Mouse (Mus musculus): ENCODE data around the gene Plk3.

Gene Plk3

GRCm38 (mm10) chr4:117138295-117139216, 4.8 kb upstream of the Plk3 start:
- DNase-seq (ENCODE audit: low read depth, low spot score) = no peak

GRCm38 (mm10) chr4:117136034-117136433, 2.3 kb upstream of the Plk3 start:
- no peak for DNase-seq (ENCODE audit: low read depth, low spot score)

DNA sequence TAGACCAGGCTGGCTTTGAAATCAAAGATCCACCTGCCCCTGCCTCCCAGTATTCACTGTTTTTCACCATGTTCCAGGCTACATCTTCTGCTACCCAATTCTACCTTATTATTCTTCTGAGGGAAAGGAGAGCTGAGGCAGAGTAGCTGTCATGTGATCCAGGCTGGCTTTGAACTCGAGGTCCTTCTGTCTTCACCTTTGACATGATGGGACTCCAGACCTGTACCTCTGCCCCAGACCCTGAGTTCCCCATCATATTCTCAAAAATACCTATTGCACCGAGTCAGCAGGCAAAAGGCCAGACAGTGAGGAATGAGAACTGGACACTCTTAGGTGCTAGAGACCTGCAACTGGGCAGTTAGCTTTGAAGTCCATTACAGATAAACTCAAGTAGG, 835 bp upstream of the Plk3 start:
- no peak for DNase-seq (ENCODE audit: low read depth, low spot score)

- no peak for DNase-seq (ENCODE audit: low read depth, low spot score)
These were observed 382 bp downstream of the Plk3 start for GRCm38 (mm10) chr4:117133366-117133796.

DNA sequence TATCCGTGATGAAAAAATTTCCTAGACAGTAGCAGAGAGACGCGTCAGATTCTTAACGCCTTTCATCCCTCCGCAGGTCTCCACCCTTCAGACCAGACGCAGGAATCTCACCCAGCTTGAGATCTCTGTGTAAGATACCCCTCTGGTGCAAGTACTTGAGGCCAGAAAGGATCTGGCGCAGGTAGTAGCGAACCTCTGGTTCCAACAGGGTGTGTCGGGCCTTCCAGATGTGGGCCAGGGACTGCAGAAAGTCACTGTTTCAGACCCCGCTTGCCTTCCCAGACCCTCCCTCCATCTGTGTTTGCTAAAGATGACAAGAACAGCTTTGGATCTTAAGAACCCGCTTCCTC, 994 bp downstream of the Plk3 start:
- no peak for DNase-seq (ENCODE audit: low read depth, low spot score)

- no peak for DNase-seq (ENCODE audit: low read depth, low spot score)
These were observed 1.6 kb downstream of the Plk3 start for GRCm38 (mm10) chr4:117131890-117132793.

DNA sequence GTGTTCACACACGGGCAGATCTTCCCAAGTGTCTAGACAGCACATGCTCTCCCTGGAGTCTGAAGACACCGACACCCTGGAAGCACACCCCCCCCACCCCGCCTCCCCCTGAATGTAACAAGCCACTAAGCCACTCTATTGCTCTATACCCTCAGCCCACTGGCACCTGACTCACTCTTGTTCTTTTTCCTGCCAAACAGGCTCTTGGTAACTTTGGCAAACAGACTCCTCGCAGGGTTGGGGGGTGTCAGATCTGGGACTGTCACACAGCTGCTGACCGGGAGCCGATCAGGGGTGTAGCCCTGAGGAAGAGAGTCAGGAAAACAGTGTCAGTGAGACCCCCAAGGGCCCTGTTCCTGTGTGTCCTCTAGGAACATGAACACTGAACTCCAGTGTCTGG, 2.6 kb downstream of the Plk3 start:
- DNase-seq (ENCODE audit: low read depth, low spot score) = no peak

GRCm38 (mm10) chr4:117130790-117131189, 3.0 kb downstream of the Plk3 start:
- DNase-seq (ENCODE audit: low read depth, low spot score) = no peak

DNA sequence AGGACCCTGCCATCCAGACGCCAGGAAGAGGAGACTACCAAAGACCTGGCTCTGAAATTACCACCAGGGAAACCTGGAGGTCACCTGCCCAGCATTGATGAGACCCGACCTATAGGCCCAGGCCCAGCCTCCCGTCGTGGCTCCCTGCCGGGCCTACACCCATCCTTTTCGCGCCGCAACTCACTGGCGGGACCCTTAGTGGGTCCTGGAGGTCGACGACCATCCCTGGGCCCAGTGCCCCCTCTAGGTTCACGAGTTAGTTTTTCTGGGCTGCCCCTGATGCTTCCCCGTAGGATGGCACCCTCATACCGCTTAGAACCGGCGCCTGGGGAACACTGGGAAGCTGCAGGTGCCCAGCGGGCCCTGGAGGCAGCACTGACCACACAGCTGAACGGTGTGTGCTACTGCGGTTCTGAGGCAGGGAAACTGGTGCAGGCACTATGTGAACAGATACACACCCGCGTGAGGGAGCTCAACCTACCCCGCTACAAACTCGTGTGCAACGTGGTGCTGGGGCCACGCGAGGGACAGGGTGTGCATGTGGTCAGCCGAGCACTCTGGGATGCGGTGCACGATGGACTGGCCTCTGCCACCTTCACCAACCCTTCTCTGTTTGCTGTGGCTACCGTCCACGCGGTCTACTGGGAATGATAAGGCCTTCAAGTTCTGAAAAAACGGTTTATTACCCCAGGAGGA, 5.6 kb downstream of the Plk3 start:
- DNase-seq (ENCODE audit: low read depth, low spot score) = no peak

- no peak for DNase-seq (ENCODE audit: low read depth, low spot score)
These were observed 7.0 kb downstream of the Plk3 start, which contains the start of gene Tctex1d4 for GRCm38 (mm10) chr4:117126675-117127290. TSS of gene Tctex1d4 (plus strand) at chr4:117126794.

GRCm38 (mm10) chr4:117125910-117126674, 7.7 kb downstream of the Plk3 start:
- no peak for DNase-seq (ENCODE audit: low read depth, low spot score)

- no peak for DNase-seq (ENCODE audit: low read depth, low spot score)
These were observed 8.3 kb downstream of the Plk3 start, which contains the start of gene Btbd19 for GRCm38 (mm10) chr4:117125348-117125909. TSS of gene Btbd19 (minus strand) at chr4:117125725.

GRCm38 (mm10) chr4:117124518-117125347, 9.0 kb downstream of the Plk3 start:
- peak; percentile 85 for DNase-seq (ENCODE audit: low read depth, low spot score)

GRCm38 (mm10) chr4:117124218-117124517, 9.6 kb downstream of the Plk3 start:
- DNase-seq (ENCODE audit: low read depth, low spot score) = no peak

DNA sequence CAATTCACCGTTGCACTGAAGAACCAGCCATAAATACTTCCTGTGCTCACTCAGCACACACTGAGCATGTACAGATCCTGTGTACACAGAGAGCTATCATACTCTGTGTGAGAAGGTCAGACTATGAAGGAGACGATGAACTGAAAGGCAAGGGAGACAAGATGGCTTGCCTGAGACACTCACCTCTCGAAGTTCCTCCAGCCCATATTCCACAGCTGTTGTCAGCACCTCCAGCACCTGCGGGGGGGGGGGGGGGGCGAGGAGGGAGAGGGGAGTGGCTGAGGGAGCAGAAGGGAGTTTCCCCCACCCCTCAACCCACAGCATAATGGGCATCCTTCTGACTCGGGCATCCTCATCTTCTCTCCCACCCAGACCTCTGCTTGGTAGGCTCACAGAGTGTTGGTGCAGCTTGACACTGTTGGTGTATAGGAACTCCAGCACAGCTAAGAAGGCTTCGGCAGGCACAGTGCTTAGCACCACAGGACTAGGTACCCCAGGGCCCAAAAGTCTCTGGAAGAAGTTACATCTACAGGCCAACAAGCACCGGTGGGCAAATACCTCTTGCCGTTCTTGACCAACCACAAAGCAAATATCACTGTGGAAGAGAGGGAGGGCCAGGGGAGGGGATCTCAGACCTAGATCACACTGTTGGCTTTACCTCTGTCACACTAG, 10.1 kb downstream of the Plk3 start:
- DNase-seq (ENCODE audit: low read depth, low spot score) = no peak

- DNase-seq (ENCODE audit: low read depth, low spot score) = no peak
These were observed 11.6 kb downstream of the Plk3 start for GRCm38 (mm10) chr4:117122209-117122608.

- DNase-seq (ENCODE audit: low read depth, low spot score) = peak; percentile 94
These were observed 13.0 kb downstream of the Plk3 start for GRCm38 (mm10) chr4:117120445-117121414.

- DNase-seq (ENCODE audit: low read depth, low spot score) = no peak
These were observed 13.7 kb downstream of the Plk3 start for GRCm38 (mm10) chr4:117120052-117120444.
